Mouse (Mus musculus) gastrocnemius, adult 2 months (tissue): ENCODE measurements at regions not wholly inside any gene's neighbourhood (a gene's known extent, or its start where the extent isn't known, plus 50 kb on each side); places are given as distances from the start of the nearest gene placed in this dataset.
A peak's percentile ranks its signal among the peaks of the same experiment; 100 is the strongest.

Experiments used
- DNase-seq: peaks from one replicate; pipeline ENCODE4 v3.0.0; 2022
- H3K27ac ChIP-seq: fragments of 200-600 bp; 2 replicates; pipeline ENCODE4 v1.8.1; 2022; ENCODE audit warnings: mild to moderate bottlenecking
- H3K4me3 ChIP-seq: fragments of 200-600 bp; 2 replicates; pipeline ENCODE4 v1.8.1; 2022; ENCODE audit warnings: mild to moderate bottlenecking, moderate library complexity
- CTCF ChIP-seq: fragments of 200-600 bp; IDR thresholded peaks from 2 replicates; pipeline ENCODE4 v1.8.1; 2022; ENCODE audit warnings: antibody characterized with exemption, mild to moderate bottlenecking, moderate library complexity
- intact Hi-C: fragments of 180-260 bp; cut with DNase I; formaldehyde crosslinking; loops from one replicate; pipeline ENCODE4 v1.15.1; 2025

GRCm38 (mm10) chr3:38116071-38116787, 368.4 kb downstream of the Ankrd50 start:
- no peak for DNase-seq
- intact Hi-C loops, result loop anchor here (5.0 to 10.0 kb wide), 2 partner anchors 474 to 641 kb away; no protein-coding TSS in a partner anchor
- Histone ChIP-seq H3K27ac (peak overlapping the region; percentile 51; the same call in 1 of the 2 replicates), H3K4me3 (no peak overlapping the region)
- TF ChIP-seq CTCF, result peak; percentile 61

- TF ChIP-seq CTCF, result no peak
- DNase-seq, result no peak
- intact Hi-C loops, result loop anchor here (10.0 kb wide), 1 partner anchor 638 kb away; no protein-coding TSS in a partner anchor
- no peak overlapping the region for H3K27ac ChIP-seq
- H3K4me3 ChIP-seq, result no peak overlapping the region
Measured at GRCm38 (mm10) chr3:38112568-38112967, 372.1 kb downstream of the Ankrd50 start.

- intact Hi-C loops, result no loop called here
- Histone ChIP-seq H3K27ac (no peak overlapping the region), H3K4me3 (no peak overlapping the region)
- no peak for TF ChIP-seq CTCF
- no peak for DNase-seq
Measured at GRCm38 (mm10) chr3:38105022-38105857, 379.4 kb downstream of the Ankrd50 start.

GRCm38 (mm10) chr3:38104418-38104817, 380.1 kb upstream of the Gm5148 start:
- no peak for TF ChIP-seq CTCF
- no peak overlapping the region for H3K4me3 ChIP-seq
- intact Hi-C loops, result no loop called here
- H3K27ac ChIP-seq, result no peak overlapping the region
- no peak for DNase-seq

GRCm38 (mm10) chr3:38102985-38103384, 378.7 kb upstream of the Gm5148 start:
- TF ChIP-seq CTCF, result no peak
- no peak for DNase-seq
- intact Hi-C loops, result no loop called here

GRCm38 (mm10) chr3:38102181-38102580, 377.9 kb upstream of the Gm5148 start:
- H3K4me3 ChIP-seq, result no peak overlapping the region
- no peak for TF ChIP-seq CTCF
- intact Hi-C loops, result no loop called here
- no peak for DNase-seq
- no peak overlapping the region for H3K27ac ChIP-seq

More at GRCm38 (mm10) chr3:38102985-38103384, 378.7 kb upstream of the Gm5148 start:
- Histone ChIP-seq H3K27ac (no peak overlapping the region), H3K4me3 (no peak overlapping the region)

- intact Hi-C loops, result no loop called here
- H3K4me3 ChIP-seq, result no peak overlapping the region
- TF ChIP-seq CTCF, result no peak
- H3K27ac ChIP-seq, result no peak overlapping the region
- DNase-seq, result peak; percentile 26
Measured at GRCm38 (mm10) chr3:38094370-38094979, 370.2 kb upstream of the Gm5148 start.

GRCm38 (mm10) chr3:38084548-38084947, 360.3 kb upstream of the Gm5148 start:
- Histone ChIP-seq H3K4me3 (no peak overlapping the region), H3K27ac (no peak overlapping the region)
- intact Hi-C loops, result no loop called here
- no peak for TF ChIP-seq CTCF
- peak; percentile 28 for DNase-seq

- no peak for TF ChIP-seq CTCF
- no peak overlapping the region for H3K4me3 ChIP-seq
- intact Hi-C loops, result no loop called here
- H3K27ac ChIP-seq, result no peak overlapping the region
- DNase-seq, result no peak
Measured at GRCm38 (mm10) chr3:38082386-38082785, 358.1 kb upstream of the Gm5148 start.

- Histone ChIP-seq H3K4me3 (no peak overlapping the region), H3K27ac (peak overlapping the region; percentile 54)
- DNase-seq, result peak; percentile 29
- no peak for TF ChIP-seq CTCF
- intact Hi-C loops, result no loop called here
Measured at GRCm38 (mm10) chr3:38076835-38077234, 352.5 kb upstream of the Gm5148 start.

- no peak for TF ChIP-seq CTCF
- intact Hi-C loops, result no loop called here
- DNase-seq, result no peak
- no peak overlapping the region for H3K4me3 ChIP-seq
- peak overlapping the region; percentile 20; the same call in 1 of the 2 replicates for H3K27ac ChIP-seq
Measured at GRCm38 (mm10) chr3:38073946-38074345, 349.7 kb upstream of the Gm5148 start.

- DNase-seq, result no peak
- Histone ChIP-seq H3K4me3 (no peak overlapping the region), H3K27ac (no peak overlapping the region)
- no peak for TF ChIP-seq CTCF
- intact Hi-C loops, result no loop called here
Measured at GRCm38 (mm10) chr3:38055627-38056026, 331.3 kb upstream of the Gm5148 start.

GRCm38 (mm10) chr3:38052941-38053340, 328.7 kb upstream of the Gm5148 start:
- intact Hi-C loops, result no loop called here
- TF ChIP-seq CTCF, result no peak
- no peak overlapping the region for H3K4me3 ChIP-seq
- no peak overlapping the region for H3K27ac ChIP-seq
- DNase-seq, result peak; percentile 53
